Mouse (Mus musculus) left cerebral cortex, postnatal 36 days (tissue): ENCODE data around the gene Prep. TPM values are rescaled to one million over a fixed set of nuclear protein-coding genes. Genes with fewer than 3 reads are reported as not detected.
"Not testable (repeated sequence)": the region's sequence is repeated elsewhere in the genome, so short reads cannot be mapped to it uniquely, and the experiment has no call there.

ENCODE experiments used
- DNase-seq, 2 experiments: peaks; one replicate each; pipeline ENCODE4 v3.0.0; 2021 to 2022; ENCODE audit warnings: low spot score in 2 of 2, mixed read lengths in 1 of 2
- intact Hi-C: fragments of 180-260 bp; cut with DNase I; formaldehyde crosslinking; loops from one replicate; pipeline ENCODE4 v1.15.1; 2025
- total RNA-seq, 2 experiments: library from RNA; stranded (reverse); gene quantifications; 2 replicates each; pipeline ENCODE4 v1.2.3; 2021

Prep gene
- total RNA-seq, 2 experiments from 2014 or later, result 8.9 to 9.0 TPM

- DNase-seq, result no peak
- intact Hi-C loops, result no loop called here
Observed at GRCm38 (mm10) chr10:45074543-45074942, 7.5 kb downstream of the Prep start.

DNA sequence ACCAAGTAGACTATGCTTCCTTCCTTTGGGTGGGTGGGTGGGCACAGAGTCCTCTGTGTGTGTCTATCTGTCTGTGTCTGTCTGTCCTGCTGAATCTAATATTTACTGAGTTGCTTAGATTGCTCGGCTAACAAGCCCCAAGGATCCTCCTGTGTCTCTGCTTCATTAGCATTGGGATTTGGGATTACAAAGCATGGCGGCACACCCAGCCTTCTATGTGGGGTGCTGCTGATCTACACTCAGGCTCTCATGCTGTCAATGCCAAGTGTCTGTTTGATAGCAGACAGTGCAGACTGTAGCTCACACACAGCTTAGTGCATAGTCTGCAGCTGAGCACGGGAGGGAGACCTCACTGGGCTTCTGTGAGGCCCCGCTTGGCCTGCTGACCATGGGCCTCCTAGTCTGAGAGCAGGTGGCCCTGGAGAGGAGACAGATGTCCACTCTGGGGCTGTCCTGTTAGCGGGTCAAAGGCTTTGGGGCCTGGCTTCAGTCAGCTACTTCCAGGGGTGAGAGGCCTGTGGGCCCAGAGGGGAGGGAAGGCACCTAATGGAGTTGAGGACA lies 8.6 kb downstream of the Prep start:
- DNase-seq, result no peak
- intact Hi-C loops, result no loop called here

DNA sequence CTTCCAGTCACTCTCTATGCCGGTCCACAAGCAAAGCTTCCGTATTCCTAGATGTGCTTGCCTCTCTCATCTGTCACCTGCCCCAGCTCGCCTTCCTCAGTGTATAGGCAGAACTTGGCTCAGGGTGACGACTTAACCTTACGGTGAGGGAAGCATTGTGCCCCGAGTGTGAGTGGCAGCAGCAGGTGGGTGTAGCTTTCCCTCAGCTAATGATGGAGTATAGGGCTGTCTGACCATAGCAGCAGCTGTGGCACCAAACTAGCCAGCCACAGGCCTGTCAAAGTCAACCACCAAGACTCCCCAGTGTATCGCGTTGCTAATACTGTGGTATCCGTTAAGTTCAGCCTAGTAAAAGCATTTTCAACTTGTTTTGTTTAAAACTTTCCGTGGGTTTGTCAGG lies 9.6 kb downstream of the Prep start:
- intact Hi-C loops, result no loop called here
- DNase-seq, result no peak

DNA sequence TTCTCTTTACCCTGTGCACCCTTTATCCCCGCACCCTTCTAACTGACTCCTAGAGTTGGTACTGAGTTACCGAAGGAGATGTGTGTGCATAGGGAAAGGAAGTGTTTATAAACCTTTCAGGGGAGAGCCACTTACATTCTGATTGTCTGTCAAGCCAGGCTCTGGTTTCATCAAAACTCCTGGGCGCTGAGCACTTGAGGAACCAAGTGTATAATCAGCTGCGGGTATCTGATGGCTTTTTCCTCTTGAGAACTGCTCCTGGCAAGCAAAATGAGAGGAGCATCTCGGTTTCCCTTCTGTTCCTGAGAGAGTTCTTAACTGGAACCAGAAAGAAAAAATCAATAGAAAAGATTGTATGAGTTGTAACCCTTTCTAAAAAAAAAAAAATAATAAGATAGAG lies 10.3 kb downstream of the Prep start:
- intact Hi-C loops, result no loop called here
- DNase-seq, result no peak

DNA sequence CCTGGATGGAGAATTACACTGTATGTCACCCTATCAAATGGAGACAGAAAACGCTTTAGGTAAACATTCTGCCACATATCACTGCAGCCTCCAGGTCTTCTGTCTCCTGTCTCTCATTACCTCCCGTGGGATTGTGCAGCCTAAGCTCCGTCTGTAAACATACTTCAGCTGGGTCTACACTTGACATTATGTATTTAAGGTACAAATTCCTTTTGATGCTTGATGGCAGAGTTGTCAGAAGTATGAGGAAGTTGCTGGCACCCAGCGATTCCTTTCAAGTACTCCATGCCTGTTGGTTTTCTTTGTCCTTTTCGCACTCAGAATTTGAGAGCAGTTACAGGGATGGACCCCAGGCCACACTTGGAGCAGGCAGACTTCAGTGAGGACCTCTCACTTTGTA lies 12.8 kb downstream of the Prep start:
- no peak for DNase-seq
- intact Hi-C loops, result no loop called here

DNA sequence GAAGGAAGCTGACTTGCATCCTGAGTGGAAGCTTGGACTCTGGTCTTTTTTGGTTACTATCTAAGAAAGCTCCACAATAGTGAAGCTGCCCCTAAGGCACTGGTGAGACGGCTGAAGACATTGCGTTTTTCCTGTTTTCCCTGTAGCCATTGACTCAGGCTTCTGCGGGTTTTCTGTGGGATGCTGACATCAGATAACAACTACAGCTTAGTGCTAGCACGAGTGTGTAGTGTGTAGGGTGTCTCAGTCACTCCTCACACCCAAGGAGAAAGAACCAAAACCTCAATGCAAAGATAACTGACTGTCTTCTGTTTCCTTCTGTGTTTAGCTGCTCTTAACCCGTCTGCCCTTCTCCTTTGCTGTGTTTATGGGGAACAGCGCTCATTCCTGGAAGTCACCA lies 13.5 kb downstream of the Prep start:
- intact Hi-C loops, result no loop called here

GRCm38 (mm10) chr10:45082730-45083129 lies 15.7 kb downstream of the Prep start:
- intact Hi-C loops, result no loop called here
- no peak for DNase-seq

More for the DNA sequence above, 13.5 kb downstream of the Prep start:
- no peak for DNase-seq

DNA sequence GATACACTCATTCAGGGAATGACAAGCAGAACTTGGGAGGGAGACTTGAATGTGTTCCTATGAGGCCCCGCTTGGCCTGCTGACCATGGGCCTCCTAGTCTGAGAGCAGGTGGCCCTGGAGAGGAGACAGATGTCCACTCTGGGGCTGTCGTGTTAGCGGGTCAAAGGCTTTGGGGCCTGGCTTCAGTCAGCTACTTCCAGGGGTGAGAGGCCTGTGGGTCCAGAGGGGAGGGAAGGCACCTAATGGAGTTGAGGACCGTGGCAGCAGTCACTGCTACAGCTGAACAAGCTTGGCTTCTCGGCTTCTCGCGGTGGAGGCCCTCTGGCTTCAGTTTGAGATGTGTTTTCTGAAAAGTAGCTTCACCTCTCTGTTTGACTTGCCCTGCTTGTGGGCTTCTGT lies 17.0 kb downstream of the Prep start:
- intact Hi-C loops, DNase-seq: not testable (repeated sequence)

DNA sequence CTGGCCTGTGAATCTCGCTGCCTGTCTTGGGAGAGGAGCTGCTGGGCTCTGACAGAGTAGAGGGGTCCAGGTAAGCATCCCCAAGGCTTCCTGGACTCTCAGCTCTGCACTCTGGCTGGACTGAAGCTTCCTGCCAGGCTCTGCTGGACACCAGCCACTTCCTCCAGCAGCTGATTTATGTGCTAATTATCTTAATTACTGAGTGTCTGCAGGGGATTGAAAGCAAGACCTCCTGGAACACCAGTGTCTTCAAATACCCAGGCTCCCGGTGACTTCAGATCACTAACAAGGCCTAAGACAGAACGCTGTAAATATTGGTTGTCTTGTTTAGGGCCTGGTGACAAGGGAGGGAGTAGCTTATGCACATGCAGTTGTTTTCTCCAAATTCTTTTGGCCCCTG lies 17.5 kb downstream of the Prep start:
- no peak for DNase-seq
- intact Hi-C loops, result no loop called here

DNA sequence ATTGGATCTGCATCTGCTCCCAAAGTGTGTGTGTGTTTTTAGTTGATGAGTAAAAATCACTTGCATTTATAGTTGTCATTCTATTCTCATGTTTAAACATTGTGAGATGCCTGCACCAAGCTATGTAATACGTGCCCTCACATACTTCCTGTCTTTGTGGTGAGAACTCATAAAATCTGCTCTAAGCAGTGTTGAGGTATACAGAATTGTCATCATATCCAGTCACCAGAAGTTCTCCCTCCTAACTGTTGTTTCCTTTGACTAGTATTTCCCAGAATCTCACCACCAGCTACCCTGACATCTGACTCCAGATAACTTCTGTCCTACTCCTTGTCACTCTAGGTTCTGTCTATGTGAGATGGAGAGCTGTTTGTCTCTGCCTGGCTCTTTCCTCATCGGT lies 18.3 kb downstream of the Prep start:
- DNase-seq, result no peak
- intact Hi-C loops, result no loop called here

DNA sequence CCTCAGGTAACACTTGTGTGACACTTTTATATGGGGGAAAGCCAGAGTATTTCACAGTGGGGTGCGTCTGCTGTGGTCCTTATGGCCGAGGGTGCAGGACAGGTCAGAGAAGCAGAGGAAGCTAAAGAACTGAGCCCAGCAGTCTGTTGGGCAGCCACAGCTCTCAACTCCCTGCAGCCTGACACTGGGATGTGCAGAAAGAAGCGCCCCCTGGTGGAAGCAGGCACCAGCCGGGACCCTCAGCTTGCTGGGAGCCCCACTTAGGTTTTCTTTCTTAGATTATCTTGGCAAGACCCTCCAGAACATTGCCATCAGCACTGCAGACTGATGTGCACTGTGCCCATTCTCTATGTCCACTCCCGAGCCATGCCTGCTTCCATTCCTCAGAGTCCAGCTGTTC lies 19.6 kb downstream of the Prep start:
- peak in 1 of 2 experiments; percentile 15 for DNase-seq
- intact Hi-C loops, result no loop called here

DNA sequence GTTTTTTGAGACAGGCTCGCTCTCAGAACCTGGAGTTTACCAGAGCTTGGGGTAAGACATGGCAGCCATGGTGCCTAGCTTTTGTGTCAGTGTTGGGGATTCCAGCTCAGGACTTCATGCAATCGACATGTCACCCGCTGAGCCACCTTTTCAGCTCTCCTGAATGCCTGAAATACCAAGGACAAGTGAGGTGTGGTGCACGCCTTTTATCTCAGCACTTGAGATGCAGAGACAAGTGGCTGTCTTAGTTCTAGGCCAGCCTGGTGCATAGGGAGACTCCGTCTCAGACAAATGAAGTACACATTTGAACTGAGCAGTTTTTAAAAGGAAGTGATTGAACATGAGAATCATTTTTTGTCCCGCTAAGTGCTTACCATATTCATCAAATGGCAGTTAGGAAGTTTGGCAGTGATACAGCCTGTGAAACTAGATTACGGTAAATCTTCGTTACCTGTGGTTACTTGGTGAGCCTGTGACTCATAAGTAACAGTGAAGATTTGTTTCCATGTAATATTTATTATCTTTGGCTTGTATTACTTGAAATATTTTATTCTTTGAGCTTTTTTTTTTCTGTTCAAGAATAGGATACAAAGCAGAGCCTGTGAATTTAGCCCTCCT lies 24.6 kb downstream of the Prep start:
- DNase-seq, result no peak
- intact Hi-C loops, result no loop called here

DNA sequence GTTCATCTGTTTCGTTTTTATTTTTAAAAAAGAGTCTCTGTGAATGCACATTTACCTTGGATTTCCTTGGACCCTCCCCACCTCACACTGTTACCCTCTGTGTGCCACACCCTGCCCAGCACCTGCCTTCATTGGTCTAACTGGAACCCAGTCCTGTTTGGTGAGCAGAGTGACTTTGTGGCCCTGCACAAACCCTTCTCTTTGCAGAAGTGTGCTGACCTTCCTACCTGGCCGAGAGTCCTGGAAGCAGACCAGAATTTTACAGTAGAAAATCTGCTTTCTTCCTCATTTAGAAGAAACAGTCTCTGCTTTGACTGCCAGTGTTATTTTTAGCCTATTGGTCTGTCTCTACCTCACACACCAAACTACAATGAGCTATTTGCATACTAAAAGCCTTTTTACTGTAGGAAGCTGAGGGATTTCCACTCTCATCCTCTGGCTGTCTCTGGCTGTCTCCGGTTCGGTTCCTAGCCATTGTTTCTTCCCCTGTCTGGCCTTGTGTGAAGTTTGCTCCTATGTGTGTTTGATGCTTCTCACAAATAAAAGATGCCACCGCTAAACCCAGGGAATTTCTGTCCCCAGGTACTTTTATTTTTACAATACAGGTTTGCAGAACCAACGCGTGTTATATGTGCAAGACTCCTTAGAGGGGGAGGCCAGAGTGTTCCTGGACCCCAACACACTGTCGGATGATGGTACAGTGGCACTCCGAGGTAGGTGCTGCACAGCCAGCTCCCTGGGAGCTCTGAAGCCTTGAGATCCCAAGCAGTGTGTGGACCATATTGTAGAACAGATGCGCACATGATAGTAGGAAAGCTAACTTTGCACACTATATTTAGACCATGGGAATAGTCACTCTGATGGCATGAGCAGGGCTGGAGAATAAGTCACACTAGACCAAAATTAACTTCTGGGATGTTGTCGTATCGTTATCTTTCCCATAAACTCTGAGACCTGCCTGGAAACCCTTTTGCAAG lies 25.4 kb downstream of the Prep start:
- intact Hi-C loops, result no loop called here
- no peak for DNase-seq

DNA sequence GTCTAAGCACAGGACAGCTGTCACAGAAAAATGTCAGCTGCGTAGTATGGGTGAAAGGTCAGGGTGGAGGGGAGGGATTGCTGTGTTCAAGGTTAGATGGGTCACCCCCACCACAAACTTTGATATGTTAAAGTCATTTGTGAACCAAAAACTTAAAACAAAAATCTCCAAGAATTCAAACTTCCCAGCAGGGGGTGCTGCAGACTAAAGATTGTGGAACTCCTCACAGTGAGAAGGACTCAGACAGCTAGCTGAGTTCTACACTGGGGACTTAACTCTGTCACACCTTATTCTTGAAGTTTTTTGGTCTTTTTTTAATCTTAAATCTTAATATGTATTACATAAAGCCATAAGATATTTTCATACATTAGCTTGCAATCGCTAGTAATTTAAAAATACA lies 31.7 kb downstream of the Prep start:
- DNase-seq, result peak in 1 of 2 experiments; percentile 31
- intact Hi-C loops, result loop anchor here (1.0 kb wide), 1 partner anchor 275 kb away; no protein-coding TSS in a partner anchor

GRCm38 (mm10) chr10:45100473-45100872 lies 33.5 kb downstream of the Prep start:
- intact Hi-C loops, result no loop called here
- DNase-seq, result no peak

DNA sequence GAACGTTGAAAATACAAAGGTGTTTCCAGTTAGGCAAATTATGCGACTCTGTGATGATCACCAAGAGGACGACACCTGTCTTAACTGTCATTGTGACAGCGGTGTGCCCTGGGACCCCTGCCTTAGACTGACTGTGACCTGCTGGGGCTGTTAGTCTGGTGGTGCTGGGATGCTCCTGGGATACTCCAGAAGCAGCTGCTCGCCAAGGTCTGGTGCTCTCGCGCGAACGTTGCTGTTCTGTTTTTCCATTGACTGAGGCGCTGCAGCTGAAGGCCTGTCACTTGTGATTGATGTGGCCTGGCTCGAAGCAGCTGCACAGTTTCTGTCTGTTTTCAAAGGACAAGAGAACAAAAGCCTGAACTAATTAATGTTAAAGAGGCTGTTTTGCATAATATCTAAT lies 36.2 kb downstream of the Prep start:
- DNase-seq, result no peak
- intact Hi-C loops, result no loop called here

- no peak for DNase-seq
- intact Hi-C loops, result no loop called here
Observed at GRCm38 (mm10) chr10:45104098-45104497, 37.1 kb downstream of the Prep start.

GRCm38 (mm10) chr10:45104535-45105079 lies 37.6 kb downstream of the Prep start:
- no peak for DNase-seq
- intact Hi-C loops, result no loop called here

DNA sequence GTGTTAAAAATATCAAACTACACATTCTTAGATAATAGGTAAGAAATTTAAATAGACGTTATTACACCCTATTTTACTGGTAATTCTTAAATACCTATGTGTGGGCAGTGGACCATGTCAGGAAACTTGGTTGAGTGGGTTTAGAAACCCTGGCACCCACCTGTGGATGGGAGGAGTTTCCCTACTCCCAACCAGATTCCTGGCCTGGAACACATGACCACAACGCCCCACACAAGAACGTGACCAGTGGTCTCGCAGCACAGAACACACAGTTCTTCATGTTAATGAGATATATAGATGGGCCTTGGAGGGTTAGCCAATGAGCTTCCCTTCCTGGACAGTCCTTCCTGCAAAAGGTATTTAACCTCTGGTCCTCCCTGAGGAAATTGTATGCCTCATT lies 39.5 kb downstream of the Prep start:
- DNase-seq, result no peak
- intact Hi-C loops, result no loop called here

- intact Hi-C loops, result no loop called here
- DNase-seq, result no peak
Observed at GRCm38 (mm10) chr10:45107313-45107712, 40.3 kb downstream of the Prep start.
